Mouse (Mus musculus) lung, postnatal 36 days (tissue): ENCODE measurements around the gene Zfp12.
A peak's percentile ranks its signal among the peaks of the same experiment; 100 is the strongest.

ENCODE experiments used
- DNase-seq: peaks from one replicate; pipeline ENCODE4 v3.0.0; 2022; ENCODE audit warnings: mixed read lengths

The Zfp12 gene

GRCm38 (mm10) chr5:143268985-143269362 lies 34.0 kb downstream of the Zfp12 start:
- DNase-seq: no peak

GRCm38 (mm10) chr5:143269363-143270150 lies 34.6 kb downstream of the Zfp12 start, which contains the start of gene Zfp316:
Gene Zfp316 (minus strand): TSS chr5:143270022.
- peak; percentile 64 for DNase-seq

GRCm38 (mm10) chr5:143270151-143270519 lies 35.2 kb downstream of the Zfp12 start:
- no peak for DNase-seq

GRCm38 (mm10) chr5:143271642-143272041 lies 36.7 kb downstream of the Zfp12 start:
- no peak for DNase-seq

- no peak for DNase-seq
Observed at GRCm38 (mm10) chr5:143272108-143272507, 37.1 kb downstream of the Zfp12 start.

GRCm38 (mm10) chr5:143272540-143273330 lies 37.8 kb downstream of the Zfp12 start:
- no peak for DNase-seq

GRCm38 (mm10) chr5:143275761-143276160 lies 40.8 kb downstream of the Zfp12 start:
- no peak for DNase-seq

- no peak for DNase-seq
Observed at GRCm38 (mm10) chr5:143279247-143279646, 44.3 kb downstream of the Zfp12 start.

- no peak for DNase-seq
Observed at GRCm38 (mm10) chr5:143284762-143285161, 49.8 kb downstream of the Zfp12 start.

- DNase-seq: no peak
Observed at GRCm38 (mm10) chr5:143287774-143288328, 52.9 kb downstream of the Zfp12 start.

GRCm38 (mm10) chr5:143288378-143288911 lies 53.5 kb downstream of the Zfp12 start:
- no peak for DNase-seq

GRCm38 (mm10) chr5:143289299-143289698 lies 54.3 kb downstream of the Zfp12 start:
- DNase-seq: no peak

GRCm38 (mm10) chr5:143292879-143293278 lies 57.9 kb downstream of the Zfp12 start:
- DNase-seq: no peak

GRCm38 (mm10) chr5:143293404-143293803 lies 58.4 kb downstream of the Zfp12 start, which contains the start of gene Zfp853:
Gene Zfp853 (minus strand): TSS chr5:143293623.
- DNase-seq: no peak

GRCm38 (mm10) chr5:143294862-143295261 lies 59.9 kb downstream of the Zfp12 start:
- no peak for DNase-seq

GRCm38 (mm10) chr5:143295330-143295729 lies 60.4 kb downstream of the Zfp12 start:
- DNase-seq: no peak

GRCm38 (mm10) chr5:143297986-143298385 lies 63.0 kb downstream of the Zfp12 start:
- peak; percentile 5 for DNase-seq

- no peak for DNase-seq
Observed at GRCm38 (mm10) chr5:143298391-143298790, 63.4 kb downstream of the Zfp12 start.
